Mouse (Mus musculus) embryonic facial prominence, embryonic 12.5 days (tissue): ENCODE results near the gene Atg10. TPM values are rescaled to one million over a fixed set of nuclear protein-coding genes. Genes with fewer than 3 reads are reported as not detected.
A peak's percentile ranks its signal among the peaks of the same experiment; 100 is the strongest.

ENCODE experiments used
- ATAC-seq: fragments of 200-750 bp; cut with Nextera tagmentation; 2 replicates; pipeline ENCODE4 v1.8.0; 2017; ENCODE audit not compliant: insufficient number of reproducible peaks, insufficient read depth, low FRiP score, low TSS enrichment
- H3K27ac ChIP-seq: fragments of 300-500 bp; sonication (generic); 2 replicates; pipeline ENCODE4 v1.5.1; 2016; ENCODE audit warnings: mild to moderate bottlenecking
- H3K27me3 ChIP-seq: fragments of 300-500 bp; sonication (generic); 2 replicates; pipeline ENCODE4 v1.6.1; 2016; ENCODE audit warnings: mild to moderate bottlenecking, moderate library complexity
- H3K36me3 ChIP-seq: fragments of 300-500 bp; sonication (generic); 2 replicates; pipeline ENCODE4 v1.6.1; 2016; ENCODE audit warnings: mild to moderate bottlenecking
- H3K4me1 ChIP-seq: fragments of 300-500 bp; sonication (generic); 2 replicates; pipeline ENCODE4 v1.6.1; 2016
- H3K4me2 ChIP-seq: fragments of 300-500 bp; sonication (generic); replicated peaks from 2 replicates; pipeline ENCODE4 v1.6.1; 2016; ENCODE audit warnings: mild to moderate bottlenecking, moderate library complexity
- H3K4me3 ChIP-seq: fragments of 300-500 bp; sonication (generic); 2 replicates; pipeline ENCODE4 v1.5.1; 2016; ENCODE audit warnings: mild to moderate bottlenecking
- H3K9ac ChIP-seq: fragments of 300-500 bp; sonication (generic); 2 replicates; pipeline ENCODE4 v1.6.1; 2016; ENCODE audit warnings: mild to moderate bottlenecking, moderate library complexity
- H3K9me3 ChIP-seq: fragments of 300-500 bp; sonication (generic); 2 replicates; pipeline ENCODE4 v1.6.1; 2016; ENCODE audit warnings: mild to moderate bottlenecking, moderate library complexity
- WGBS: fragments of 180-500 bp; shearing (Covaris S2); methylation state at CpG from one replicate; pipeline ENCODE4 v1.1.7; 2016; 5-methylcytosine and 5-hydroxymethylcytosine counted together
- polyA plus RNA-seq: library from polyadenylated mRNA; unstranded; fragments of >200 nt; fragmentation: Nextera tagmentation; extraction: Ambion mirVana; gene quantifications from 2 replicates; pipeline ENCODE4 v1.2.1, GENCODE M21; 2016

Gene Atg10
- polyA plus RNA-seq, 1 experiment from 2014 or later: 19.9 TPM

GRCm38 (mm10) chr13:90894819-90895218, 328.9 kb downstream of the Atg10 start:
- Histone ChIP-seq H3K4me2 (no peak overlapping the region), H3K36me3 (no peaks in the 10 kb centered on the region), H3K27ac (no peak overlapping the region), H3K4me3 (no peak overlapping the region), H3K27me3 (no peaks in the 10 kb centered on the region), H3K9ac (no peak overlapping the region), H3K4me1 (no peaks in the 10 kb centered on the region), H3K9me3 (no peaks in the 10 kb centered on the region)
- WGBS: 89% methylated on average over 4 of the region's 4 CpGs
- ATAC-seq: no peak

GRCm38 (mm10) chr13:90890111-90890510, 333.7 kb downstream of the Atg10 start:
- H3K4me2 ChIP-seq: no peak overlapping the region
- no peaks in the 10 kb centered on the region for H3K36me3 ChIP-seq
- no peaks in the 10 kb centered on the region for H3K9me3 ChIP-seq
- H3K4me3 ChIP-seq: no peak overlapping the region
- 92% methylated on average over 5 of the region's 5 CpGs for WGBS
- H3K4me1 ChIP-seq: peaks cover 8% of the 10 kb centered on the region; the same call in 1 of the 2 replicates
- no peak overlapping the region for H3K9ac ChIP-seq
- H3K27me3 ChIP-seq: no peaks in the 10 kb centered on the region
- H3K27ac ChIP-seq: no peak overlapping the region
- no peak for ATAC-seq

- Histone ChIP-seq H3K27me3 (no peaks in the 10 kb centered on the region), H3K9ac (no peak overlapping the region), H3K36me3 (no peaks in the 10 kb centered on the region), H3K4me1 (peaks cover 9% of the 10 kb centered on the region; the same call in 1 of the 2 replicates), H3K9me3 (no peaks in the 10 kb centered on the region), H3K4me2 (peak overlapping the region; percentile 59), H3K27ac (no peak overlapping the region), H3K4me3 (peak overlapping the region; percentile 34)
- WGBS: under 1% methylated on average over 18 of the region's 18 CpGs
- ATAC-seq: peak; percentile 38; the same call in 1 of the 2 replicates
Observed at GRCm38 (mm10) chr13:90886568-90886983, 337.2 kb downstream of the Atg10 start.

- H3K4me2 ChIP-seq: peak overlapping the region; percentile 59
- H3K9me3 ChIP-seq: no peaks in the 10 kb centered on the region
- H3K4me3 ChIP-seq: peak overlapping the region; percentile 34
- H3K27me3 ChIP-seq: no peaks in the 10 kb centered on the region
- no peak overlapping the region for H3K9ac ChIP-seq
- WGBS: 39% methylated on average over 13 of the region's 13 CpGs
- H3K4me1 ChIP-seq: peaks cover 9% of the 10 kb centered on the region; the same call in 1 of the 2 replicates
- no peak overlapping the region for H3K27ac ChIP-seq
- no peak for ATAC-seq
- no peaks in the 10 kb centered on the region for H3K36me3 ChIP-seq
Observed at GRCm38 (mm10) chr13:90885856-90886532, 337.8 kb downstream of the Atg10 start.

Other genes starting within 250 kb of the Atg10 start
- gene Ssbp2, start 236.3 kb upstream of the Atg10 start, polyA plus RNA-seq: 210 and 214 TPM in 2 replicates